Mouse (Mus musculus): Measurements from ENCODE around the gene Crocc.

The Crocc gene

DNA sequence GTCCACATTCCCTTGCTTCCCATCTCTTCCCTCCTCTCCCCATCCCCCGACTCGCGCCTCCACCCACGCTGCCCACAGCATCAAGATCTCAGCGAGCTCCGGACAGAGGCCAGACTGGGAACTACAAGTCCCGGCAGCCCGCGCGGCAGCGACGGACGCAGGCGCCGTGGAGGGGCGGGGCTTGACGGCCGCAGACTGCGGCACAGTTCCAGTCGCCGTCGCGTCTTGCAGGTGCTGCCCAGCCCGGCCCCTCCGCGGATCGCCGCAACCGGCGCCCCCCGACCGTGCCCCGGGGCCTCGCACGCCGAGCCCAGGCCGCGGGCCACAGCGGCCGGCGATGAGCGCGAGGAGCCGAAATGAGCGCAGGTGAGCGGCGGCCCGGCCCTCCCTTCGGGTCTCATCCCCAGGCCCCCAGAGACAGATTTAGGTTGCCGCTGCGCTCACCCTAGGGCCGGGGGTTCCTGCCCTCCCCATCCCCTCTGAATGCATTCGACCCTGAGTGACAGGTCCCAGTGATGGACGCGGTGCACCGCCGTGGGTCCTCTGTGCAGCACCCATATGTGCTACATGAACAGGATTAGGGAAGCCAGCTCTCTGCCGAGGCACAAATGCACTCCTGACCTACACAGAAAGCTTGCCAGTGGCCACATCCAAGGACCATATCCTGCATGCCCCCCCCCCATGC lies 73.5 kb downstream of the Crocc start, which contains the start of gene Atp13a2:
Gene Atp13a2, plus strand, starts transcription at position 163 of the 685 bp plus-strand sequence.
- DNase-seq (ENCODE audit: low spot score in 2 of 2), result peak; percentile 87 to 94

GRCm38 (mm10) chr4:140986024-140986710 lies 74.2 kb downstream of the Crocc start:
- no peak for DNase-seq (ENCODE audit: low spot score in 2 of 2)

GRCm38 (mm10) chr4:140984544-140984943 lies 75.8 kb downstream of the Crocc start:
- DNase-seq (ENCODE audit: low spot score in 2 of 2), result peak in 1 of 2 experiments; percentile 70

- DNase-seq (ENCODE audit: low spot score in 2 of 2), result peak in 1 of 2 experiments; percentile 65
These were observed 76.9 kb downstream of the Crocc start for GRCm38 (mm10) chr4:140983442-140983841.

DNA sequence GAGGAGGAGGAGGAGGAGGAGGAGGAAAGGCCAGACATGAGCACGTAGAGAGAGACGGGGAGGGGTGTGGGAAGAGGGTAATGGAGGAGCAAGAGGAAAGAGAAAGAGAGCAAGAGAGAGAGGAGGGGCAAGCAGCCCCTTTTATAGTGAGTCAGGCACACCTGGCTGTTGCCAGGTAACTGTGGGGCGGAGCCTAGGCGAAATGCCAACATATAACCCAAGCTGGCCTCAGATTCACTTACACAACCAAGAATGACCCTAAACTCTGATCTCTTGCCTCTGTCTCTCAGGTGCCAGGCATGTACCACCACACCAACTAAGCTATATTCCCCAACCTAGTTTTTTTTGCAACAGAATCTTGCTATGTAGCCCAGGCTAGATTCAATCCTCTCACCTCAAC lies 77.5 kb downstream of the Crocc start:
- no peak for DNase-seq (ENCODE audit: low spot score in 2 of 2)

GRCm38 (mm10) chr4:140981605-140982004 lies 78.7 kb downstream of the Crocc start:
- no peak for DNase-seq (ENCODE audit: low spot score in 2 of 2)

DNA sequence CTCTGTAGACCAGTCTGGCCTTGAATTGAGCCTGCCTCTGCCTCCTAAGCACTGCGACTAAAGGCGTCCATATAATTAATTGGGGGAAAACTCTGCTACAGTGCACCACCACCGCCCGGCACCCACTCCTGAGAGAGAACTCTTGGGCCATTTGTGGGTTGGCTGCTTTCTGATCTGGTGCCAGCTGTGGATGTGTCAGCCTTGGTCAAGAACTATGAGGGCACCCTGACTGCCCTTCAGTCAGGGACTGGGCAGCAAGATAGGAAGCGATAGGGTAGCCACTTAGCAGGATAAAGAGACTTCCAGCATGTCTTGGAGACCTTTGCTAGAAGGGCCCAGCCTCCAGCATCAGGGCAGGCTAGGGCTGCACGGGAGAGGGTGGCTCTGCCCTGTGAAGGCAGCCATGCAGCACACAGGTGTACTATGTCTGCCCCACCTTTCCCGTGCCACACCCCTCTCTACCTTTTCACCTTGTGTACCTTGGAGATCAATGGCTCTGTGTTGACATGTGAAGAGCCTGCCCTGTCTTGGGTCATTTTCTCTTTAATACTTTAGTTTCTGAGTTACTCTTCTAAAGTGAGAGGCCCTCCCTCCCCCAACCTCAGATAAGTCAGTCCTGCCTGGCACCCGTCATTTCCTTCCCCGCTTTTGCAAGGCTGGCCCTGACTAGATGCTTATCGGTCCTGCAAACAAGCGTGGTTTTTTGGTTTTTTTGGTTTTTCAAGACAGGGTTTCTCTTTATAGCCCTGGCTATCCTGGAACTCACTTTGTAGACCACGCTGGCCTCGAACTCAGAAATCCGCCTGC lies 82.3 kb downstream of the Crocc start:
- DNase-seq (ENCODE audit: low spot score in 2 of 2), result no peak

DNA sequence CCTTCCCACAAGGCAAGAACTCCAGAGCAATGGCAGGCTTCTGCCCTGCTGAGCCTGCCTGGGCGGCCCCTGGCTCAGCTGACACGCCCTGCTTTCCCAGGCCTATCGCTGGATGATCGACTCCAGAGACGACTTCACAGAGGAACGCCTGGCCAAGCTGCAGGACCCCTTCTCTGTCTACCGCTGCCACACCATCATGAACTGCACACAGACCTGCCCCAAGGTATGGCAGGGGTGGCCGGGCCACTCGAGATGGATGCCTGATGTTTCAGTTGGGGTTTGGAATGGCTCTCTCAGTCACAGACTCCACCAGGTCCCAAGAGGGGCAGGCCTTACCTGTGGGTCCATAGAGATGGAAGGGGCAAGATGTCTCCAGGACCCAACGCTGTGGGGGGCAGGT lies 83.1 kb downstream of the Crocc start:
- no peak for DNase-seq (ENCODE audit: low spot score in 2 of 2)

DNA sequence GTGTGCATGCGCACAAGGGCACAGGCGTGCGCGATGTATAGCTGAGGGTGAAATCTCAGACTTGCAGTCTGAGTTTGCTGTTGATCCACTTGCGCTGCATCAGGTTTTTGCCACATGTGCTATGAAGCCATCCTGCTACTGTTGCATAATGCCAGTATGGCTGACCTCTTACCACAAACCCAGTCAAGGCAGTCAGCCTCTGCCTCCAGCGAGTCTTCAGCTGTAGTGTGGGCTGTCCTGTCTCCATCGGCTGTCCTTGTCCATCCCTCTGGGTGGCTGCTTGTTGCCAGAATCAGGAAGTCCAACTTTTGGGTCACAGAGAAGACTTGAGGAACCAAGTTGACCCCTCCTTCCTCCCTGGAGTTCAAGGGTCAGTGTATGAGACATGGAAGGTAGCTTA lies 85.0 kb downstream of the Crocc start:
- DNase-seq (ENCODE audit: low spot score in 2 of 2), result no peak

GRCm38 (mm10) chr4:140974408-140974807 lies 85.9 kb downstream of the Crocc start:
- DNase-seq (ENCODE audit: low spot score in 2 of 2), result no peak

GRCm38 (mm10) chr4:140971691-140972090 lies 88.7 kb downstream of the Crocc start:
- DNase-seq (ENCODE audit: low spot score in 2 of 2), result no peak

DNA sequence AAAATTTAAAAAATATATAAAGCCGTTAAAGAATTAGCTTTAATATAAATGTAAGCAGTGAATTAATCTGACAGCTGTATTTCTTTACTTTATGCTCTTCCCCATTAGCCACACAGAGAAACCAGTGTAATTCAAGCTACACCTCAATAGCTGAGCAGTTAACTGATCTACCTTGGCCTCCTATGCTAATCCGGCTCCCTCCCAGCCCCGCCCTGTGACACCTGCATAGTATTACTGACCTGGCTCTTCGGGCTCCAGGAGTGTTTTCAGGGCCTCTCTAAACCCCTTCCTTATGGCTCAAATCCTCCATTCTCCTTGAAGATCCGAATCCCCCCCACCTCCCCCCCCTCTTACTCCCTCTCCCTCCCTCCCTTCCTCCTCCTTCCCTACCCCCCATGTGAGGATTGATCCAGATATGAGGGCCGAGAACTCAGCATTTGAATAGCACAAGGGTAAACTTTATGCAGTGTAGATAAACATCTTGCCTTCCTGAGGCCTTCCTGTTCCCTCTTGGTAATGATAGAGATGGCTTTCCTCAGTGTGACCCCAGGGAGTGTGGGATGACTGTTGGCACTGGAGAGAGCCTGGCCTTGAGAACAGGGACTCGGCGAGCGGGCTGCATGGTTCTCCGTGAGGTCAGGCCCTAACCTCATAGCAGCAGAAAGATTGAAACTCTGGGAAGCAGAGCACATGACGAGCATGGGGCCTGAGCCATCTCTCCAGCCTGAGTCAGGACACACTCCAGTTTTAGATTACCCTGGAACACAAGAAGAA lies 92.8 kb downstream of the Crocc start:
- DNase-seq (ENCODE audit: low spot score in 2 of 2), result no peak
